Mouse (Mus musculus) heart, adult 10 weeks (tissue): ENCODE measurements around the gene Enthd1. TPM values are rescaled to one million over a fixed set of nuclear protein-coding genes. Genes with fewer than 3 reads are reported as not detected.

Source experiments
- polyA plus RNA-seq: library from polyadenylated mRNA; stranded (reverse); fragments of 350-450 nt; fragmentation: Illumina TruSeq; extraction: RNeasy Lipid Tissue Mini Kit (QIAGEN cat#74804); gene quantifications from one replicate; pipeline ENCODE4 v1.2.3, GENCODE M21; 2014; ENCODE audit warnings: low read depth, low replicate concordance

The Enthd1 gene
- polyA plus RNA-seq = not detected

DNA sequence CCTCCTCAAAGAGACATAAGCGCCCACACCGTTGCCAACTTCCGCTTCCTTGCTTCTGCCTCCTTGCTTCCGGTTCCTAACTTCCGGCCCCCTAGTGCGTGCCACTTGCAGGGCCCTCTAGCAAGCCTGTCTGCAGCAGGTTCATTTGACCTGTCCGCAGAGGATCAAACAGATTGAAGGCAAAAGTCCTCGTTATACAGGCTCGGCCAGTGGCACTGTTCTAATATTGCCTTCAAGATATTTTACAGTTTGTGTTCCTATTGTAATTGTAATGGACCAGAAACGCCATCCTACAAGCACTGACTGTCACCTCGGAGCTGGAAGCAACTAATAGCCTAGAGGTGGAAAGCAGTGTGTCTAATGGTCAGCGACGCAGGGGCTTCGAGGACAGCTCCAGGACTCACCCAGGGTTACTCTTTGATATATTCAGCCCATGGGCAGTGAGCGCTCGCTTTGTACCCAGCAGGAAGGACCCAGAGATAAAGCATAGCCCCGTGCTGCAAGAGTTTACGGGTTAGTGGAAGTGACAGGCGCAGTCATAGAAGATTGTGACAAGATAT, at the start of gene Enthd1:
Enthd1 (minus strand) TSS at position 51 of the 560 bp plus-strand sequence.

GRCm38 (mm10) chr15:80572291-80572690, 7.3 kb upstream of the Enthd1 start, which contains the start of gene Grap2:
TSS of gene Grap2 (plus strand) at chr15:80572594.

Other genes starting within 250 kb of the Enthd1 start
- 0.16 TPM for gene Grap2, start 7.4 kb upstream of the Enthd1 start, polyA plus RNA-seq
- gene Fam83f, start 106.7 kb upstream of the Enthd1 start, polyA plus RNA-seq = not detected
- 11.0 TPM for gene Tnrc6b, start 146.2 kb upstream of the Enthd1 start, polyA plus RNA-seq